Mouse (Mus musculus): Measurements from ENCODE around the gene Itpk1. TPM values are rescaled to one million over a fixed set of nuclear protein-coding genes. Genes with fewer than 3 reads are reported as not detected.

Gene Itpk1
- 10 to 100 TPM in 1 of 2 experiments, 1 to 10 TPM in 1; 9.6 to 11.2 TPM for total RNA-seq (2021)

GRCm38 (mm10) chr12:102704457-102705198 is at the start of gene Itpk1:
Gene Itpk1 (minus strand): TSS chr12:102704930.
- peak; percentile 56 for DNase-seq
- intact Hi-C loops (cut with DNase I): loop anchor here (1.0 to 5.0 kb wide), 3 partner anchors 29 to 207 kb away; no protein-coding TSS in a partner anchor

GRCm38 (mm10) chr12:102748256-102748655 is 43.5 kb upstream of the Itpk1 start:
- no peak for DNase-seq
- intact Hi-C loops (cut with DNase I): no loop called here

GRCm38 (mm10) chr12:102744839-102745238 is 40.1 kb upstream of the Itpk1 start:
- no peak for DNase-seq
- intact Hi-C loops (cut with DNase I): loop anchor here (5.0 kb wide), 1 partner anchor 132 kb away; the partner anchor contains the start of gene Btbd7

GRCm38 (mm10) chr12:102743589-102744574 is 39.2 kb upstream of the Itpk1 start, which contains the start of the genes Moap1 and Tmem251:
Gene Moap1 (minus strand): TSS chr12:102743661.
Gene Tmem251 (plus strand): TSS chr12:102743762.
- intact Hi-C loops (cut with DNase I): loop anchor here (1.0 to 5.0 kb wide), 2 partner anchors 13 to 133 kb away; partner anchors contain the start of genes Btbd7, Gm28051, Gon7 and Ubr7
- DNase-seq: peak; percentile 94

- DNase-seq: no peak
- intact Hi-C loops (cut with DNase I): loop anchor here (1.0 to 5.0 kb wide), 2 partner anchors 14 to 134 kb away; partner anchors contain the start of genes Btbd7, Gm28051, Gon7 and Ubr7
Observed at GRCm38 (mm10) chr12:102743036-102743588, 38.4 kb upstream of the Itpk1 start.

GRCm38 (mm10) chr12:102742056-102742455 is 37.3 kb upstream of the Itpk1 start:
- no peak for DNase-seq
- intact Hi-C loops (cut with DNase I): loop anchor here (5.0 kb wide), 1 partner anchor 135 kb away; the partner anchor contains the start of gene Btbd7

- intact Hi-C loops (cut with DNase I): loop anchor here (1.0 to 5.0 kb wide), 2 partner anchors 137 to 325 kb away; partner anchors contain the start of gene Btbd7
- no peak for DNase-seq
Observed at GRCm38 (mm10) chr12:102740285-102740684, 35.6 kb upstream of the Itpk1 start.

- intact Hi-C loops (cut with DNase I): no loop called here
- peak in 1 of 2 experiments; percentile 35 for DNase-seq
Observed at GRCm38 (mm10) chr12:102739096-102739495, 34.4 kb upstream of the Itpk1 start.

GRCm38 (mm10) chr12:102733381-102733780 is 28.7 kb upstream of the Itpk1 start:
- intact Hi-C loops (cut with DNase I): loop anchor here (1.0 to 5.0 kb wide), 2 partner anchors 28 to 211 kb away; no protein-coding TSS in a partner anchor

GRCm38 (mm10) chr12:102730798-102731619 is 26.3 kb upstream of the Itpk1 start:
- DNase-seq: no peak
- intact Hi-C loops (cut with DNase I): loop anchor here (5.0 kb wide), 1 partner anchor 209 kb away; no protein-coding TSS in a partner anchor

More at GRCm38 (mm10) chr12:102733381-102733780, 28.7 kb upstream of the Itpk1 start:
- DNase-seq: peak; percentile 59 to 80

GRCm38 (mm10) chr12:102729855-102730797 is 25.4 kb upstream of the Itpk1 start:
- DNase-seq: peak; percentile 34 to 48

GRCm38 (mm10) chr12:102725761-102726175 is 21.0 kb upstream of the Itpk1 start:
- DNase-seq: no peak
- intact Hi-C loops (cut with DNase I): no loop called here

More at GRCm38 (mm10) chr12:102729855-102730797, 25.4 kb upstream of the Itpk1 start:
- intact Hi-C loops (cut with DNase I): loop anchor here (5.0 kb wide), 1 partner anchor 208 kb away; no protein-coding TSS in a partner anchor

- DNase-seq: no peak
- intact Hi-C loops (cut with DNase I): no loop called here
Observed at GRCm38 (mm10) chr12:102725146-102725545, 20.4 kb upstream of the Itpk1 start.

- no peak for DNase-seq
- intact Hi-C loops (cut with DNase I): no loop called here
Observed at GRCm38 (mm10) chr12:102723861-102724260, 19.1 kb upstream of the Itpk1 start.

GRCm38 (mm10) chr12:102722966-102723365 is 18.2 kb upstream of the Itpk1 start:
- DNase-seq: no peak
- intact Hi-C loops (cut with DNase I): no loop called here

GRCm38 (mm10) chr12:102722451-102722850 is 17.7 kb upstream of the Itpk1 start:
- no peak for DNase-seq
- intact Hi-C loops (cut with DNase I): no loop called here

GRCm38 (mm10) chr12:102719552-102720315 is 15.0 kb upstream of the Itpk1 start:
- peak; percentile 40 to 75 for DNase-seq
- intact Hi-C loops (cut with DNase I): loop anchor here (1.0 kb wide), 1 partner anchor 140 kb away; no protein-coding TSS in a partner anchor

All from heart, postnatal 10 days (tissue).